Mouse (Mus musculus): ENCODE measurements around the gene Gm16181. TPM values are rescaled to one million over a fixed set of nuclear protein-coding genes. Genes with fewer than 3 reads are reported as not detected.

The Gm16181 gene
- polyA plus RNA-seq, 1 experiment, result not detected

DNA sequence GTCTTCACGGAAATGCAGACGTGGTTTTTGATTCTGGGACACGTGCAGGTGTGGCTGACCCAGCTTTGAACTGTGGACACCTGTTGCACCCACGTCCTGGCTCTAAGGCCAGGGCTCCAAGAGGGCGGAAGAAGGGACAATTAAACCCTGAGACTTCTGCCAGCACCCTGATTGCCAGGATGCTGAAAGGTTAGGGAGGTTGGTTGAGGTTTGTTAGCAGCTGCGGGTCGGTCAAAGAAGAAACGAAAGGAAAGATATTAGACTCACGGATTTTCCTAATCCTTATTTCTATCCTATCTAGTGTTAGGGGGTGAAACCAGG is 24.4 kb upstream of the Gm16181 start:
- Histone ChIP-seq H3K4me1 (ENCODE audit: control insufficient read depth, insufficient read depth, low read length) (peaks cover 13% of the 10 kb centered on the region), H3K4me3 (ENCODE audit: control insufficient read depth, low read depth, low read length) (peak overlapping the region; percentile 64), H3K36me3 (ENCODE audit: control insufficient read depth, insufficient read depth, low read length) (no peaks in the 10 kb centered on the region), H3K27ac (ENCODE audit: control insufficient read depth, insufficient read depth, low read depth, low read length) (no peak overlapping the region), H3K27me3 (ENCODE audit: control insufficient read depth, insufficient read depth, low read length) (no peaks in the 10 kb centered on the region)
- no peak for TF ChIP-seq CTCF (IDR thresholded peaks at IDR 0.05; ENCODE audit: control insufficient read depth, insufficient read depth, insufficient replicate concordance, low read depth, low read length)
- TF ChIP-seq POLR2A (IDR thresholded peaks at IDR 0.05; ENCODE audit: control insufficient read depth, low read depth, low read length), result no peak

DNA sequence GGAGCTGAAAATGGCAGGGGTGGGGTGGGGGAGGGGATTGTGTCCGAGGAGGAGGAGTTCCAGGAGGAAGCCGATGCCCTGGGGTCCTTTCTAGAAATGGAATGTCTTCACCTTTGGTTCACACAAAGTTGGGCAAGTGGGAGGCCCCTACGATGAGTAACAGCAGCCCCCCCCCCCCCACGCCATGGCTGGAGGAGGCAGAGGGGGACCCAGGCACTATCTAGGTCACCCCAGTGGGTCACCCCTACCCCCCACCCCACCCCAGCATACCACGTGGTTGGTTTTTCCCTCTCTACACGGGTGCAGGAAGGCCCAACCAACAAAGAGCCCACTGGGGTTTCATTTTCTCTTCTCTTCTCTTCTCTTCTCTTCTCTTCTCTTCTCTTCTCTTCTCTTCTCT is 23.5 kb upstream of the Gm16181 start:
- no peaks in the 10 kb centered on the region for H3K27me3 ChIP-seq (ENCODE audit: control insufficient read depth, insufficient read depth, low read length)
- H3K4me1 ChIP-seq (ENCODE audit: control insufficient read depth, insufficient read depth, low read length), result peaks cover 13% of the 10 kb centered on the region
- H3K4me3 ChIP-seq (ENCODE audit: control insufficient read depth, low read depth, low read length), result no peak overlapping the region
- TF ChIP-seq CTCF (IDR thresholded peaks at IDR 0.05; ENCODE audit: control insufficient read depth, insufficient read depth, insufficient replicate concordance, low read depth, low read length), result no peak
- TF ChIP-seq POLR2A (IDR thresholded peaks at IDR 0.05; ENCODE audit: control insufficient read depth, low read depth, low read length), result no peak
- H3K36me3 ChIP-seq (ENCODE audit: control insufficient read depth, insufficient read depth, low read length), result no peaks in the 10 kb centered on the region
- H3K27ac ChIP-seq (ENCODE audit: control insufficient read depth, insufficient read depth, low read depth, low read length), result no peak overlapping the region

DNA sequence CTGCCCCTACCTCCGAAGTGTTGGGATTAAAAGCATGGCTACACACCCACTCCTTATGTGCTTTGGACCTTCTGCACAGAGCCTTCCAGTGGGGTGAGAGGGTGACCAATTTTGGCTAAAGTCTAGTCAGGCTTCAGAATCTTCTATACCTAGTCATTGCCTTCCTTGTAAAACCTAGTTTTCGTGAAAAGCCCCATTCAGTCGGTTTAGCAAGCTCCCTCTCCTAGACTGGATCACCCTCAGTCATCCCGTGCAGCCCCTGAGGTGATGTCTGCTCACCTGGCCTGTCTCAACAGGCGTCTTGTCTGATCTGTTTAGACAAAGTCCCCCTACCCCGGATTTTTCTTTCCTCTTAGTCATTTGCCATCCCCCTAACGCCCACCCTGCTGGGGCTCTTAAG is 22.6 kb upstream of the Gm16181 start:
- Histone ChIP-seq H3K4me1 (ENCODE audit: control insufficient read depth, insufficient read depth, low read length) (peaks cover 13% of the 10 kb centered on the region), H3K27ac (ENCODE audit: control insufficient read depth, insufficient read depth, low read depth, low read length) (no peak overlapping the region), H3K36me3 (ENCODE audit: control insufficient read depth, insufficient read depth, low read length) (no peaks in the 10 kb centered on the region), H3K4me3 (ENCODE audit: control insufficient read depth, low read depth, low read length) (no peak overlapping the region), H3K27me3 (ENCODE audit: control insufficient read depth, insufficient read depth, low read length) (no peaks in the 10 kb centered on the region)
- TF ChIP-seq POLR2A (IDR thresholded peaks at IDR 0.05; ENCODE audit: control insufficient read depth, low read depth, low read length), result no peak
- no peak for TF ChIP-seq CTCF (IDR thresholded peaks at IDR 0.05; ENCODE audit: control insufficient read depth, insufficient read depth, insufficient replicate concordance, low read depth, low read length)

- H3K27me3 ChIP-seq (ENCODE audit: control insufficient read depth, insufficient read depth, low read length), result no peaks in the 10 kb centered on the region
- H3K4me3 ChIP-seq (ENCODE audit: control insufficient read depth, low read depth, low read length), result no peak overlapping the region
- H3K4me1 ChIP-seq (ENCODE audit: control insufficient read depth, insufficient read depth, low read length), result peaks cover 13% of the 10 kb centered on the region
- H3K36me3 ChIP-seq (ENCODE audit: control insufficient read depth, insufficient read depth, low read length), result no peaks in the 10 kb centered on the region
- no peak for TF ChIP-seq CTCF (IDR thresholded peaks at IDR 0.05; ENCODE audit: control insufficient read depth, insufficient read depth, insufficient replicate concordance, low read depth, low read length)
- no peak for TF ChIP-seq POLR2A (IDR thresholded peaks at IDR 0.05; ENCODE audit: control insufficient read depth, low read depth, low read length)
- no peak overlapping the region for H3K27ac ChIP-seq (ENCODE audit: control insufficient read depth, insufficient read depth, low read depth, low read length)
These were observed 21.7 kb upstream of the Gm16181 start for GRCm38 (mm10) chr17:35198946-35199345.

DNA sequence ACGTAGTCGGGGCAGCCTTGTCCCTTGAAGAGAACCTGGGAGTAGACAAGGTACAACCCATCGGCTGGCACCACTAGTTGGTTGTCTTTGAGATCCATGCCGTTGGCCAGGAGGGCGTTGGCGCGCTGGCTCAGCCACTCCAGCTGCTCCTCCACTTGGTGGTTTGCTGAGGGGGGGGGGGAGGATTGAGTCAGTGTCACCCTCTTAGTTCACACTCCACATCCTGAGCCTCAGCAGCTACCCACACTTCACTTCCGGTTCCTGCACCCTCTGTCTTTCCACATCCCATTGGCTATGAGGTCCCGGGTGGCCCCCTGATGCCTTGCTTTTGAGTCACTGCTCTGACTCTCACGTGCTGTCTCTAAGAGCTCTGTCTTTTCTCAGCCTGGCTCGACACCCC is 20.2 kb upstream of the Gm16181 start:
- Histone ChIP-seq H3K36me3 (ENCODE audit: control insufficient read depth, insufficient read depth, low read length) (no peaks in the 10 kb centered on the region), H3K4me1 (ENCODE audit: control insufficient read depth, insufficient read depth, low read length) (peaks cover 10% of the 10 kb centered on the region), H3K27me3 (ENCODE audit: control insufficient read depth, insufficient read depth, low read length) (no peaks in the 10 kb centered on the region), H3K4me3 (ENCODE audit: control insufficient read depth, low read depth, low read length) (no peak overlapping the region), H3K27ac (ENCODE audit: control insufficient read depth, insufficient read depth, low read depth, low read length) (no peak overlapping the region)
- TF ChIP-seq POLR2A (IDR thresholded peaks at IDR 0.05; ENCODE audit: control insufficient read depth, low read depth, low read length), result no peak
- no peak for TF ChIP-seq CTCF (IDR thresholded peaks at IDR 0.05; ENCODE audit: control insufficient read depth, insufficient read depth, insufficient replicate concordance, low read depth, low read length)

- TF ChIP-seq POLR2A (IDR thresholded peaks at IDR 0.05; ENCODE audit: control insufficient read depth, low read depth, low read length), result no peak
- no peak for TF ChIP-seq CTCF (IDR thresholded peaks at IDR 0.05; ENCODE audit: control insufficient read depth, insufficient read depth, insufficient replicate concordance, low read depth, low read length)
- no peaks in the 10 kb centered on the region for H3K27me3 ChIP-seq (ENCODE audit: control insufficient read depth, insufficient read depth, low read length)
- no peak overlapping the region for H3K4me3 ChIP-seq (ENCODE audit: control insufficient read depth, low read depth, low read length)
These were observed 19.5 kb upstream of the Gm16181 start for GRCm38 (mm10) chr17:35201128-35201527.

DNA sequence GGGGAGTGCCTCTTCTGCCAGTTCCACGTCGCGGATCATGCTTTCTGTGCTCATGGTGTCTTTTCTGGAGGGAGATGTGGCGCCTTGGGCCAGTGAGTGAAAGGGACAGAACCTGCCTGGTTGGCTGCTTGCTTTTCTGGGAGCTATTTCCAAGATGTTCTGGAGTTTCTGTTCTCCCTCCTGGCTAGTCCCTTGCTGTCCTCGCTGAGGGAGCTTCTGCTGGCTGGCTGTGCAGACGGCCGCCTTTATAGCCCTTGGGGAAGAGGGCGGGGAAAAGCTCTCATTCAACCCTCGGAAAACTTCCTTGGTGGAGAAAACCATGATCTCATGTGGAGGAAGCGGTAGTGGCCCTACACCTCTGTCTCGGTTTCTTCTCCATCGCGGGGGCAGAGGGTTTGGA is 18.8 kb upstream of the Gm16181 start, which contains the start of gene Tnf:
Gene Tnf, minus strand, starts transcription at position 221 of the 400 bp plus-strand sequence.
- Histone ChIP-seq H3K27me3 (ENCODE audit: control insufficient read depth, insufficient read depth, low read length) (no peaks in the 10 kb centered on the region), H3K27ac (ENCODE audit: control insufficient read depth, insufficient read depth, low read depth, low read length) (no peak within 1 kb of the TSS; the same call in 1 of the 2 replicates), H3K36me3 (ENCODE audit: control insufficient read depth, insufficient read depth, low read length) (no peaks in the 10 kb centered on the region), H3K4me3 (ENCODE audit: control insufficient read depth, low read depth, low read length) (no peak within 1 kb of the TSS), H3K4me1 (ENCODE audit: control insufficient read depth, insufficient read depth, low read length) (0 out of 2 replicates have a peak, but pooled peaks cover 2% of the 10 kb centered on the region)
- TF ChIP-seq CTCF (IDR thresholded peaks at IDR 0.05; ENCODE audit: control insufficient read depth, insufficient read depth, insufficient replicate concordance, low read depth, low read length) (no peak), POLR2A (IDR thresholded peaks at IDR 0.05; ENCODE audit: control insufficient read depth, low read depth, low read length) (peak; percentile 43; the same call in 1 of the 2 replicates)

More at GRCm38 (mm10) chr17:35201128-35201527, 19.5 kb upstream of the Gm16181 start:
- H3K27ac ChIP-seq (ENCODE audit: control insufficient read depth, insufficient read depth, low read depth, low read length), result no peak overlapping the region
- H3K36me3 ChIP-seq (ENCODE audit: control insufficient read depth, insufficient read depth, low read length), result no peaks in the 10 kb centered on the region
- H3K4me1 ChIP-seq (ENCODE audit: control insufficient read depth, insufficient read depth, low read length), result peaks cover 5% of the 10 kb centered on the region; the same call in 1 of the 2 replicates

DNA sequence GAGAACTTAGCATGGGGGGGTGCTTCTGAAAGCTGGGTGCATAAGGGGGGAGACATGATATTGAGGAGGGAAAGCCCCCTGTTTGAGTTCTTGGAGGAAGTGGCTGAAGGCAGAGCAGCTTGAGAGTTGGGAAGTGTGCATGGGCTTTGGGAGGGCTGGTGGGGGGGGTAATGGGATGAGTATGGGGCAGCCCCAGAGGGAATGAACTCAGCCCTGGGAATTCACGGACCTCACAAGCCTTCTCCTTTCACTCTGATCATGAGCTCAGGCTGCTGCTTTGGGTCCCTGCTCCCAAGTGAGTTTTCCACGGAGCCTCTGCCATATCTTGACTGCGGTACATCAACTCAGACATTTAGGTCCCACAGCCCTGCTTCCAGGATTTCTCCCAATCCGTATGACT is 18.2 kb upstream of the Gm16181 start:
- Histone ChIP-seq H3K36me3 (ENCODE audit: control insufficient read depth, insufficient read depth, low read length) (no peaks in the 10 kb centered on the region), H3K27me3 (ENCODE audit: control insufficient read depth, insufficient read depth, low read length) (no peaks in the 10 kb centered on the region), H3K4me1 (ENCODE audit: control insufficient read depth, insufficient read depth, low read length) (0 out of 2 replicates have a peak, but pooled peaks cover 2% of the 10 kb centered on the region), H3K4me3 (ENCODE audit: control insufficient read depth, low read depth, low read length) (no peak overlapping the region), H3K27ac (ENCODE audit: control insufficient read depth, insufficient read depth, low read depth, low read length) (no peak overlapping the region)
- TF ChIP-seq POLR2A (IDR thresholded peaks at IDR 0.05; ENCODE audit: control insufficient read depth, low read depth, low read length) (no peak), CTCF (IDR thresholded peaks at IDR 0.05; ENCODE audit: control insufficient read depth, insufficient read depth, insufficient replicate concordance, low read depth, low read length) (no peak)

Data from testis, adult 2 months (tissue).